Mouse (Mus musculus) bone marrow, adult 2 months (tissue): ENCODE results near the gene Bahd1. TPM values are rescaled to one million over a fixed set of nuclear protein-coding genes. Genes with fewer than 3 reads are reported as not detected.

Experiments used
- H3K27ac ChIP-seq: fragments of 200-500 bp; 2 replicates; pipeline ENCODE4 v1.5.1; 2012; ENCODE audit warnings: low read depth, mild to moderate bottlenecking, control low read depth, inconsistent platforms, low read length; ENCODE audit not compliant: control insufficient read depth, poor library complexity, insufficient read depth
- H3K4me1 ChIP-seq: fragments of 200-500 bp; 2 replicates; pipeline ENCODE4 v1.6.1; 2011; ENCODE audit warnings: low read length; ENCODE audit not compliant: control insufficient read depth, insufficient read depth
- H3K4me3 ChIP-seq: fragments of 200-500 bp; replicated peaks from 2 replicates; pipeline ENCODE3; 2011; ENCODE audit warnings: mild to moderate bottlenecking, low read depth, low read length, control low read depth; ENCODE audit not compliant: control insufficient read depth
- CTCF ChIP-seq: fragments of 200-500 bp; IDR thresholded peaks from 2 replicates; pipeline ENCODE4 v1.5.1; 2011; ENCODE audit warnings: low read length, control low read depth; ENCODE audit not compliant: control insufficient read depth, insufficient read depth
- POLR2A ChIP-seq: fragments of 200-500 bp; IDR thresholded peaks from 2 replicates; pipeline ENCODE4 v1.6.1; 2011; ENCODE audit warnings: low read depth, mild to moderate bottlenecking, control low read depth, low read length, borderline replicate concordance; ENCODE audit not compliant: control insufficient read depth
- WGBS: fragments of 180-500 bp; shearing (Covaris S2); methylation state at CpG from one replicate; pipeline ENCODE4 v1.1.7; 2018; 5-methylcytosine and 5-hydroxymethylcytosine counted together
- polyA plus RNA-seq: library from polyadenylated mRNA; stranded (reverse); fragments of >200 nt; gene quantifications from 2 replicates; pipeline ENCODE4 v1.2.4, GENCODE M21; 2011; ENCODE audit warnings: low replicate concordance; ENCODE audit not compliant: missing spikeins, insufficient read depth, insufficient read length

Bahd1 gene
- polyA plus RNA-seq, 1 experiment = 8.7 TPM

DNA sequence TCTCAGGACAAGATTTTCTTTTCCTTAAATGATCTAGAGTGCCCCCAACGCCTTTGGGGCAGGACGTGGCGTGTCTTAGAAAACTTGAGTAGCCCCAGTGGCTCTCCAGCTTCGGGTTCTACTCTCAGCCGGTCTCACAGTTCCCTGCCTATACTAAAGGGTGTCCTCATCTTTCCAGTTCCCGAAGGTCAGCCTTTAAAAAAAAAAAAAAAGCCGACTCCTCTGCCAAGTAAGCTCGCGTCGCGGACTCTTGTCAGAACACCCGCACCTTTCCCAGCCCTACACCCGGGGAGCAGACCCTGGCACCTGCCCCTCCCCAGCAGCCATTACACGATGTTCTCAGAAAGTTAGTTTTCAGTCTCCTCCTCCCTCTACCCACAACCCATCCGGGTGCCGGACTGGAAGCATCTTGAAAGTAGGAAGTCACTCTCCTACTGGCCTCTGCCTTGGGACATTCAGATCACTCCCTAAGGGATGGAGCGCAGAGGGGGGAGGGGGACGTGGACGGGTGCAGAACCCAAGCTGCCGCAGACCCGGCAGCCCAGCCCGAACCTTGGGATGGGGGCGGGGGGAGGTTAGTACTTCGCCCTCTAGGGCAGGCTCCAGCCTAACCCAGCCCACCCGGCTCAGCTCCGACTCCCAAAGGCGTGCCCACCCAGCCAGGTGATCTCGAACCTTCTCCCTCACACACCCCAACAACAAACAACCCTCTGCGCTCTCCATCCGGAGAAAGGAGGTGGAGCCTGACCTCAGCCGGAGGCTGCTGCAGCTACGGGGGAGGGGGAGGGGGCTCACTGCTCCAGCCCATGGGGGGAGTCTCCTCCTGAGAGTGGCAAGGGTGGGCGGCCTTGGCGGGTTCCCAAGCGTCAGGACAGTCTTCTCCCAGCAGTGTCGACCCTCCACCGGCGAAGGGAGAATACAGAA is 3.9 kb upstream of the Bahd1 start:
- WGBS = 4% methylated on average over 38 of the region's 38 CpGs
- TF ChIP-seq POLR2A (no peak), CTCF (no peak)
- H3K27ac ChIP-seq = no peak overlapping the region
- no peaks in the 10 kb centered on the region for H3K4me1 ChIP-seq
- peak overlapping the region; percentile 60 for H3K4me3 ChIP-seq

GRCm38 (mm10) chr2:118896914-118897291 is 3.3 kb upstream of the Bahd1 start:
- no peaks in the 10 kb centered on the region for H3K4me1 ChIP-seq
- no peak overlapping the region for H3K27ac ChIP-seq
- TF ChIP-seq POLR2A = no peak
- TF ChIP-seq CTCF = no peak
- H3K4me3 ChIP-seq = peak overlapping the region; percentile 60
- under 1% methylated on average over 13 of the region's 13 CpGs for WGBS

DNA sequence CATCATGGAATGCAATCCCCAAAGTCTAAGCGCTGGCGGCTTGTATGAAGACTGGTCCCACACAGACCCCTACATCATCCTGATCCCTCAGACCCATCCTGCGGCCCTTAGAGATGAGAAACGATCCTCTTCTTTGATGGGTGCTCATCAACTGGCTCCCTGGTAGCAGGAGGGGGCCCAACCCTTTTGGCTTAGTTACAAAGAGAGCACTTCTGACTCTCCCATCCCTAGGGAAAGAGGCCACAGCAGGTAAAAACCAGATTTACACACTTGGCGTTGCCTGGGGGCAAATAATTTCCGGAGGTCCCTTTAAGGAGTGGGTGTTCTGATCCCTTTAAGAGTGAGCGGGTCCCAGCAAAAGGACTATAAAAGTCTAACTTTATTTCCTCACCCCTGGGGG is 2.8 kb upstream of the Bahd1 start:
- TF ChIP-seq CTCF = no peak
- no peak for TF ChIP-seq POLR2A
- no peaks in the 10 kb centered on the region for H3K4me1 ChIP-seq
- WGBS = 9% methylated on average over 7 of the region's 7 CpGs

GRCm38 (mm10) chr2:118897808-118898207 is 2.4 kb upstream of the Bahd1 start:
- Histone ChIP-seq H3K4me1 (no peaks in the 10 kb centered on the region), H3K27ac (no peak overlapping the region), H3K4me3 (no peak overlapping the region)
- TF ChIP-seq POLR2A (no peak), CTCF (no peak)
- 4% methylated on average over 11 of the region's 11 CpGs for WGBS

More for the DNA sequence above, 2.8 kb upstream of the Bahd1 start:
- Histone ChIP-seq H3K27ac (no peak overlapping the region), H3K4me3 (no peak overlapping the region)

GRCm38 (mm10) chr2:118898771-118899170 is 1.4 kb upstream of the Bahd1 start:
- Histone ChIP-seq H3K4me3 (no peak overlapping the region), H3K4me1 (no peaks in the 10 kb centered on the region), H3K27ac (no peak overlapping the region)
- WGBS = 45% methylated on average over 4 of the region's 4 CpGs
- no peak for TF ChIP-seq POLR2A
- TF ChIP-seq CTCF = no peak

DNA sequence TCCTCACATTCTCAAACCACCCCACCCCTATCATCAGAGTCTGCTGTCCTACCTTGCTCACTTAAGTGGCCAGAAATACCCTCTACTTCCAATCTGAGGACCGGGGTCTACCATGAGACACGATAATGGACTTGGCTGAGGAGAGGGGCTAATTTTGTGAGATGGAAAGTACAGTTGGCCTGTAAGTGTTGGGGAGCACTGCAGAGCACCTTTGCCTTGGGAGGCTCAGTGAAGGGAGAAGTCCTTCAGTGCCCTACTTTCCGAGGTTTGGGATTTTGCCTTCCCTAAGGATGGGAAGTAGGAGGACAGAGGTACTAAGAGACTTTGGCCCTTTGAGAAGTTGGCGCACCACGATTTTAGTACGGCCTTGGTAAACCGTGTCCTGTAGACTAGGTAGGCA is 871 bp upstream of the Bahd1 start:
- Histone ChIP-seq H3K4me1 (no peaks in the 10 kb centered on the region; the same call in 1 of the 2 replicates), H3K27ac (no peak overlapping the region), H3K4me3 (no peak overlapping the region)
- TF ChIP-seq CTCF = no peak
- TF ChIP-seq POLR2A = no peak
- WGBS = 50% methylated on average over 7 of the region's 7 CpGs

- peak overlapping the region; percentile 29 for H3K4me3 ChIP-seq
- WGBS = under 1% methylated on average over 11 of the region's 11 CpGs
- H3K4me1 ChIP-seq = peaks cover 2% of the 10 kb centered on the region; the same call in 1 of the 2 replicates
- TF ChIP-seq CTCF (no peak), POLR2A (no peak)
- no peak overlapping the region for H3K27ac ChIP-seq
Measured at GRCm38 (mm10) chr2:118900826-118901140, 606 bp downstream of the Bahd1 start.

DNA sequence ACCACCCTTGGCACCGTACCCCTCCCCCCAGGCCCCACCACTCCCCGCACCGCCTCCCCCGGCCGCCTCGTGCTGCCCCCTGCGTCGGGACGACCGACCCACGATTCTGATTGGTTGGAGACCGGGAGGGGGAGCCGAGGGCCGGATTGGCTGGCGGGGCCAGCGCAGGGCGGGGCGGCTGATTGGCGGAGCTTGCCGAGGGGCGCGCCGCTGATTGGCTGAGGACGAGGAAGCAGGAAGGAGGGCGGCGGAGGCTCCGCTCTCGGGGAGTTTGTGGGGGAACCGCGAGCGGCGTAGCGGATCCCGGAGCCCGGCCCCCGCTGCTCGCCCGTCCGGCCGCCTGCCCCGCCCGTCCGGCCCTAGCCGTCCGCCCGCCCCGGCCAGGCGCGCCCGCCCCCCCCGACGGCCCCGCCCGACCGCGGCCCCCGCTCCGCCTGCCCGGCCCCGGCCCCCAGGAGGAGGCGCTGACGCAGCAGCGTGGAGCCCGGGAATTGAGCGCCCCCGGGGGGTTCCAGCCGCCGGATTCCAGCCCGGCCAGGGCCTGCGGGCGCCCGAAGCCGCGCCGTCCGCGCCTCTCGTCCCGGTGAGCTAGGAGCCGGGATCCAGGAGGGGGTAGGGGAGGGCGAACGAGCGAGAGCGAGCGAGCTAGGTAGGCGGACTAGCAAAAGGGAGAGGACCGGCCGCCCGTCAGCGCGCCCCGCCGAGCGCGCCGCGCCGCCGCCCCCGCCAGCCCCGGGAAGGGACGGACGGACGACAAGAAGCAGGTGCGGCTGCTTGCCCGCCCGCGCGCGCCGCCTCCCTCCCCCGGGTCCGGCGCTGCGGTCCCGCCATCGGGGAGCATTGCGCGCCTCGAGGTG is 1.2 kb downstream of the Bahd1 start:
- Histone ChIP-seq H3K27ac (peak overlapping the region; percentile 77), H3K4me3 (peak overlapping the region; percentile 85), H3K4me1 (peaks cover 4% of the 10 kb centered on the region; the same call in 1 of the 2 replicates)
- no peak for TF ChIP-seq CTCF
- TF ChIP-seq POLR2A = peak; percentile 67; the same call in 1 of the 2 replicates
- WGBS = 1% methylated on average over 116 of the region's 120 CpGs
